Mouse (Mus musculus) stomach, embryonic 16.5 days (tissue): Measurements from ENCODE around the gene Fbxo42. TPM values are rescaled to one million over a fixed set of nuclear protein-coding genes. Genes with fewer than 3 reads are reported as not detected.

Source experiments
- ATAC-seq: fragments of 200-750 bp; cut with Nextera tagmentation; 2 replicates; pipeline ENCODE4 v1.8.0; 2017; ENCODE audit warnings: moderate number of reproducible peaks, moderate TSS enrichment; ENCODE audit not compliant: insufficient read depth, low FRiP score
- H3K27ac ChIP-seq: fragments of 300-500 bp; sonication (generic); 2 replicates; pipeline ENCODE4 v1.5.1; 2014; ENCODE audit warnings: low read length
- H3K27me3 ChIP-seq: fragments of 300-500 bp; sonication (generic); 2 replicates; pipeline ENCODE4 v1.6.1; 2014; ENCODE audit warnings: low read length, control low read depth, mixed read lengths; ENCODE audit not compliant: control insufficient read depth, insufficient read depth
- H3K36me3 ChIP-seq: fragments of 300-500 bp; sonication (generic); 2 replicates; pipeline ENCODE4 v1.6.1; 2014; ENCODE audit warnings: low read length; ENCODE audit not compliant: control insufficient read depth, insufficient read depth
- H3K4me1 ChIP-seq: fragments of 300-500 bp; sonication (generic); 2 replicates; pipeline ENCODE4 v1.6.1; 2014; ENCODE audit warnings: low read length, control low read depth, mixed read lengths; ENCODE audit not compliant: control insufficient read depth, insufficient read depth
- H3K4me2 ChIP-seq: fragments of 300-500 bp; sonication (generic); 2 replicates; pipeline ENCODE4 v1.6.1; 2014; ENCODE audit warnings: low read depth, low read length, mixed read lengths
- H3K4me3 ChIP-seq: fragments of 300-500 bp; sonication (generic); replicated peaks from 2 replicates; pipeline ENCODE4 v1.5.1; 2014; ENCODE audit warnings: mild to moderate bottlenecking, low read length
- H3K9ac ChIP-seq: fragments of 300-500 bp; sonication (generic); 2 replicates; pipeline ENCODE4 v1.6.1; 2014; ENCODE audit warnings: low read length
- H3K9me3 ChIP-seq: fragments of 300-500 bp; sonication (generic); replicated peaks from 2 replicates; pipeline ENCODE4 v1.6.1; 2016; ENCODE audit warnings: low read length, control low read depth; ENCODE audit not compliant: control insufficient read depth
- WGBS: fragments of 180-500 bp; shearing (Covaris S2); extraction: QIAGEN DNeasy Blood & Tissue Kit; methylation state at CpG from one replicate; pipeline ENCODE4 v1.1.7; 2014; 5-methylcytosine and 5-hydroxymethylcytosine counted together
- polyA plus RNA-seq: library from polyadenylated mRNA; unstranded; fragments of >200 nt; fragmentation: Nextera tagmentation; extraction: Ambion mirVana; gene quantifications from 2 replicates; pipeline ENCODE4 v1.2.1, GENCODE M21; 2015

Fbxo42 gene
- polyA plus RNA-seq, 1 experiment from 2014 or later, result 22.0 TPM

GRCm38 (mm10) chr4:141236856-141237255, 89.1 kb downstream of the Fbxo42 start:
- H3K9me3 ChIP-seq, result no peaks in the 10 kb centered on the region
- no peak for ATAC-seq

GRCm38 (mm10) chr4:141238492-141239387, 91.0 kb downstream of the Fbxo42 start:
- ATAC-seq, result no peak
- peak overlapping the region; percentile 80 for H3K27ac ChIP-seq

More at GRCm38 (mm10) chr4:141236856-141237255, 89.1 kb downstream of the Fbxo42 start:
- 71% methylated on average over 3 of the region's 3 CpGs for WGBS
- Histone ChIP-seq H3K27me3 (no peaks in the 10 kb centered on the region), H3K4me3 (no peak overlapping the region), H3K27ac (no peak overlapping the region), H3K4me2 (no peak overlapping the region), H3K9ac (no peak overlapping the region), H3K4me1 (peaks cover 16% of the 10 kb centered on the region), H3K36me3 (no peaks in the 10 kb centered on the region)

GRCm38 (mm10) chr4:141239388-141240125, 91.8 kb downstream of the Fbxo42 start, which contains the start of gene Arhgef19:
Arhgef19 (plus strand) TSS chr4:141239499.
- Histone ChIP-seq H3K27ac (peak within 1 kb of the TSS; percentile 80), H3K36me3 (no peaks in the 10 kb centered on the region), H3K27me3 (no peaks in the 10 kb centered on the region), H3K4me2 (peak within 1 kb of the TSS; percentile 85), H3K4me3 (peak within 1 kb of the TSS; percentile 54), H3K9me3 (no peaks in the 10 kb centered on the region), H3K9ac (peak within 1 kb of the TSS; percentile 68), H3K4me1 (peaks cover 41% of the 10 kb centered on the region)
- ATAC-seq, result peak; percentile 91
- WGBS, result under 1% methylated on average over 31 of the region's 31 CpGs

More at GRCm38 (mm10) chr4:141238492-141239387, 91.0 kb downstream of the Fbxo42 start:
- H3K36me3 ChIP-seq, result no peaks in the 10 kb centered on the region
- H3K4me1 ChIP-seq, result peaks cover 33% of the 10 kb centered on the region
- H3K9ac ChIP-seq, result peak overlapping the region; percentile 65
- 6% methylated on average over 20 of the region's 20 CpGs for WGBS
- H3K9me3 ChIP-seq, result no peaks in the 10 kb centered on the region
- peak overlapping the region; percentile 54 for H3K4me3 ChIP-seq
- peak overlapping the region; percentile 85 for H3K4me2 ChIP-seq
- H3K27me3 ChIP-seq, result no peaks in the 10 kb centered on the region

- Histone ChIP-seq H3K4me1 (peaks cover 52% of the 10 kb centered on the region), H3K27me3 (no peaks in the 10 kb centered on the region), H3K36me3 (no peaks in the 10 kb centered on the region), H3K4me3 (peak overlapping the region; percentile 54), H3K4me2 (peak overlapping the region; percentile 85), H3K9ac (peak overlapping the region; percentile 54), H3K9me3 (no peaks in the 10 kb centered on the region), H3K27ac (peak overlapping the region; percentile 87)
- WGBS, result 4% methylated on average over 14 of the region's 14 CpGs
- ATAC-seq, result peak; percentile 41
These were observed 92.9 kb downstream of the Fbxo42 start for GRCm38 (mm10) chr4:141240617-141241016.

GRCm38 (mm10) chr4:141241861-141242260, 94.1 kb downstream of the Fbxo42 start:
- Histone ChIP-seq H3K4me1 (peaks cover 64% of the 10 kb centered on the region), H3K4me2 (peak overlapping the region; percentile 51), H3K9ac (peak overlapping the region; percentile 73; the same call in 1 of the 2 replicates), H3K36me3 (no peaks in the 10 kb centered on the region), H3K27me3 (no peaks in the 10 kb centered on the region), H3K4me3 (peak overlapping the region; percentile 47), H3K9me3 (no peaks in the 10 kb centered on the region), H3K27ac (peak overlapping the region; percentile 87)
- 34% methylated on average over 15 of the region's 15 CpGs for WGBS
- ATAC-seq, result no peak

GRCm38 (mm10) chr4:141242651-141243241, 95.0 kb downstream of the Fbxo42 start:
- Histone ChIP-seq H3K36me3 (no peaks in the 10 kb centered on the region), H3K4me3 (peak overlapping the region; percentile 47), H3K27me3 (no peaks in the 10 kb centered on the region), H3K9me3 (no peaks in the 10 kb centered on the region), H3K4me2 (peak overlapping the region; percentile 51), H3K9ac (peak overlapping the region; percentile 73), H3K4me1 (peaks cover 73% of the 10 kb centered on the region), H3K27ac (peak overlapping the region; percentile 87)
- peak; percentile 35 for ATAC-seq
- WGBS, result 6% methylated on average over 10 of the region's 11 CpGs

- Histone ChIP-seq H3K4me2 (peak overlapping the region; percentile 51), H3K36me3 (no peaks in the 10 kb centered on the region), H3K4me3 (peak overlapping the region; percentile 47), H3K9me3 (no peaks in the 10 kb centered on the region), H3K4me1 (peaks cover 81% of the 10 kb centered on the region), H3K27ac (peak overlapping the region; percentile 87; the same call in 1 of the 2 replicates), H3K9ac (peak overlapping the region; percentile 73; the same call in 1 of the 2 replicates), H3K27me3 (0 out of 2 replicates have a peak, but pooled peaks cover 2% of the 10 kb centered on the region)
- no peak for ATAC-seq
- 36% methylated on average over 5 of the region's 5 CpGs for WGBS
These were observed 95.9 kb downstream of the Fbxo42 start for GRCm38 (mm10) chr4:141243636-141244035.

- Histone ChIP-seq H3K9ac (peak overlapping the region; percentile 66), H3K27me3 (0 out of 2 replicates have a peak, but pooled peaks cover 2% of the 10 kb centered on the region), H3K4me3 (peak overlapping the region; percentile 47), H3K4me1 (peaks cover 81% of the 10 kb centered on the region), H3K27ac (peak overlapping the region; percentile 80), H3K9me3 (no peaks in the 10 kb centered on the region), H3K4me2 (peak overlapping the region; percentile 51), H3K36me3 (no peaks in the 10 kb centered on the region)
- WGBS, result 54% methylated on average over 5 of the region's 5 CpGs
- no peak for ATAC-seq
These were observed 96.7 kb downstream of the Fbxo42 start for GRCm38 (mm10) chr4:141244401-141244800.
